Mouse (Mus musculus) cerebellum, adult 2 months (tissue): ENCODE measurements around the gene Aass. TPM values are rescaled to one million over a fixed set of nuclear protein-coding genes. Genes with fewer than 3 reads are reported as not detected.

ENCODE experiments used
- DNase-seq, 2 experiments: peaks; one replicate each; pipeline ENCODE4 v3.0.0; 2021
- H3K27ac ChIP-seq: fragments of 200-500 bp; 2 replicates; pipeline ENCODE4 v1.5.1; 2012; ENCODE audit warnings: low read length, control low read depth, inconsistent platforms; ENCODE audit not compliant: insufficient read depth
- H3K27me3 ChIP-seq: fragments of 200-500 bp; 2 replicates; pipeline ENCODE4 v1.6.1; 2012; ENCODE audit warnings: inconsistent platforms, mild to moderate bottlenecking, low read length, moderate library complexity; ENCODE audit not compliant: control insufficient read depth, insufficient read depth
- H3K4me1 ChIP-seq: fragments of 200-500 bp; 2 replicates; pipeline ENCODE4 v1.6.1; 2011; ENCODE audit warnings: low read length; ENCODE audit not compliant: control insufficient read depth, insufficient read depth
- H3K4me3 ChIP-seq: fragments of 200-500 bp; replicated peaks from 2 replicates; pipeline ENCODE3; 2011; ENCODE audit warnings: mild to moderate bottlenecking, low read depth, low read length, control low read depth; ENCODE audit not compliant: insufficient read depth
- CTCF ChIP-seq: fragments of 200-500 bp; IDR thresholded peaks from 2 replicates; pipeline ENCODE4 v1.5.1; 2011; ENCODE audit warnings: low read depth, mild to moderate bottlenecking, control low read depth, low read length, moderate library complexity, borderline replicate concordance; ENCODE audit not compliant: insufficient read depth
- POLR2A ChIP-seq: fragments of 200-500 bp; IDR thresholded peaks from 2 replicates; pipeline ENCODE4 v1.6.1; 2011; ENCODE audit warnings: low read length, control low read depth, borderline replicate concordance; ENCODE audit not compliant: insufficient read depth
- WGBS: fragments of 180-500 bp; shearing (Covaris S2); methylation state at CpG from one replicate; pipeline ENCODE4 v1.1.7; 2018; 5-methylcytosine and 5-hydroxymethylcytosine counted together
- polyA plus RNA-seq: library from polyadenylated mRNA; depleted of rRNA; stranded (reverse); fragments of >200 nt; gene quantifications from 2 replicates; pipeline ENCODE4 v1.2.3, GENCODE M21; 2012; rRNA removed

The Aass gene
- polyA plus RNA-seq, 1 experiment: 2.3 TPM

- WGBS: 87% methylated on average over 5 of the region's 5 CpGs
- TF ChIP-seq CTCF (no peak), POLR2A (no peak)
- Histone ChIP-seq H3K27me3 (no peaks in the 10 kb centered on the region), H3K4me1 (no peaks in the 10 kb centered on the region), H3K4me3 (no peak overlapping the region), H3K27ac (no peak overlapping the region)
- no peak for DNase-seq
Measured at GRCm38 (mm10) chr6:23084587-23085421, 48.0 kb downstream of the Aass start.

- H3K4me1 ChIP-seq: no peaks in the 10 kb centered on the region
- TF ChIP-seq CTCF: no peak
- TF ChIP-seq POLR2A: no peak
- no peak for DNase-seq
- no peaks in the 10 kb centered on the region for H3K27me3 ChIP-seq
- no peak overlapping the region for H3K4me3 ChIP-seq
- no peak overlapping the region for H3K27ac ChIP-seq
- WGBS: 86% methylated on average over 3 of the region's 3 CpGs
Measured at GRCm38 (mm10) chr6:23079991-23080680, 52.6 kb downstream of the Aass start.

GRCm38 (mm10) chr6:23078273-23078672 is 54.5 kb downstream of the Aass start:
- no peak for TF ChIP-seq POLR2A
- no peak for TF ChIP-seq CTCF
- Histone ChIP-seq H3K27me3 (no peaks in the 10 kb centered on the region), H3K4me1 (no peaks in the 10 kb centered on the region), H3K4me3 (no peak overlapping the region), H3K27ac (no peak overlapping the region)
- WGBS: 64% methylated on average over 2 of the region's 2 CpGs
- no peak for DNase-seq

- Histone ChIP-seq H3K27me3 (no peaks in the 10 kb centered on the region), H3K27ac (no peak overlapping the region), H3K4me3 (no peak overlapping the region), H3K4me1 (no peaks in the 10 kb centered on the region)
- WGBS: 56% methylated on average over 2 of the region's 2 CpGs
- TF ChIP-seq CTCF (no peak), POLR2A (no peak)
- DNase-seq: no peak
Measured at GRCm38 (mm10) chr6:23076060-23076459, 56.7 kb downstream of the Aass start.

- H3K27ac ChIP-seq: no peak overlapping the region
Measured at GRCm38 (mm10) chr6:23055734-23056133, 77.1 kb downstream of the Aass start.

GRCm38 (mm10) chr6:23048836-23049235 is 84.0 kb downstream of the Aass start:
- no peaks in the 10 kb centered on the region for H3K27me3 ChIP-seq
- H3K4me3 ChIP-seq: no peak overlapping the region
- no peak overlapping the region for H3K27ac ChIP-seq
- TF ChIP-seq CTCF (no peak), POLR2A (no peak)
- no peaks in the 10 kb centered on the region for H3K4me1 ChIP-seq
- 91% methylated on average over 4 of the region's 4 CpGs for WGBS
- no peak for DNase-seq

More at GRCm38 (mm10) chr6:23055734-23056133, 77.1 kb downstream of the Aass start:
- Histone ChIP-seq H3K4me3 (no peak overlapping the region), H3K27me3 (no peaks in the 10 kb centered on the region), H3K4me1 (no peaks in the 10 kb centered on the region)
- no peak for DNase-seq
- TF ChIP-seq POLR2A: no peak
- no peak for TF ChIP-seq CTCF
- 87% methylated on average over 5 of the region's 5 CpGs for WGBS

- 93% methylated on average over 1 of the region's 1 CpGs for WGBS
Measured at GRCm38 (mm10) chr6:23028251-23028650, 104.5 kb downstream of the Aass start.

More at GRCm38 (mm10) chr6:23028251-23028650, 104.5 kb downstream of the Aass start:
- Histone ChIP-seq H3K27ac (no peak overlapping the region), H3K4me1 (no peaks in the 10 kb centered on the region), H3K4me3 (no peak overlapping the region), H3K27me3 (no peaks in the 10 kb centered on the region)
- no peak for DNase-seq
- no peak for TF ChIP-seq POLR2A
- no peak for TF ChIP-seq CTCF

Other genes starting within 250 kb of the Aass start
- 0.03 TPM in 1 of 2 replicates, not detected in the other for gene Fezf1, start 115.4 kb upstream of the Aass start, polyA plus RNA-seq